ENCODE assay signal across 8 mouse cellular contexts in the genomic region with DNA sequence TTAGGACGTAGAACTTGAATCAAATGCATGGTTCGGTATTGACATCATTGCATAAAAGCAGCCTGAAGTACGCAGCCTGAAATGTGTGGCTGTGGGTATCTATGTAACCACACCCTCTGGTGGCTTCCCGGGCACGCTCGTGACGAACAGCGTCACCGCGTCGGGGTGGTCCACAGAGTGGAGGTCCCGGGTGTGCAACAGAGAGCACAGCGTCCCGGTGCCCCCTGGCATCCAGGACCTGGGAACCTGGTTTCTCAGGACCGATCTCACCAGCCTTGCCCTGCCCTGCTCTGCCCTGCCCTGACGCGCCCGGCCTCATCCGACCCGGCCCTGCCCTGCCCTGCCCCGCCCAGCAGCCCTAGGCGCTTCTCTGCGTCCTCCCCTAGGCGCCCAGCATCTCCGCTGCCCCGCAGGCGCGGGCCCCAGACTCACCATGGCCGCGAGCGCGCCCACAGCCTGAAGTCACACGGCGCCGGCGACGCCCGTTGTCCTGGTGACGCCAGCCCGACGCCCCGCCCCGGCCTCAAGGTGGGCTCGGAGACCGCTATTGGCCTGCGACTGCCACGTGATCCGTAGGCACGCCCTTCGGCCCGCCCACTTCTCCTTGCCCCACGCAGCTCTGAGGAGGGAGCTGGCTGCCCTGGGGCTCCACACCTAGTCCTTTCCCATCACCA. TPM values are rescaled to one million over a fixed set of nuclear protein-coding genes. Genes with fewer than 3 reads are reported as not detected.
DNase-seq lines count a peak whose midpoint lies in the region; ATAC-seq lines count a peak whose summit lies in the region.

No protein-coding gene starts in this region.

- DNase-seq in NIH3T3 (ENCODE audit: low read depth), result peak; percentile 91
- DNase-seq in cerebellum, adult 9-10 months, result peak; percentile 87
- DNase-seq in layer of hippocampus, postnatal 14 days (ENCODE audit: low spot score in 2 of 2), result peak; percentile 72 to 83
- DNase-seq in lung, postnatal 10 days, result peak; percentile 78
- peak; percentile 31 for DNase-seq in ovary, postnatal 14 days (ENCODE audit: low spot score)
- peak; percentile 72 to 80 for DNase-seq in thymus, postnatal 10 days (ENCODE audit: low spot score in 2 of 2)

- no peaks in the 10 kb centered on the region; the same call in 1 of the 2 replicates for H3K27me3 ChIP-seq in hindbrain, embryonic 12.5 days

- 0% methylated on average over 52 of the region's 52 CpGs for WGBS in hindbrain, embryonic 12.5 days

- peak overlapping the region; percentile 82 for H3K4me3 ChIP-seq in hindbrain, embryonic 12.5 days

- H3K36me3 ChIP-seq in hindbrain, embryonic 12.5 days, result no peaks in the 10 kb centered on the region

- H3K4me1 ChIP-seq in hindbrain, embryonic 12.5 days, result peaks cover 13% of the 10 kb centered on the region

- peak overlapping the region; percentile 77 for H3K4me2 ChIP-seq in hindbrain, embryonic 12.5 days (replicated peaks)

- H3K27ac ChIP-seq in hindbrain, embryonic 12.5 days, result peak overlapping the region; percentile 75

- H3K9ac ChIP-seq in hindbrain, embryonic 12.5 days, result peak overlapping the region; percentile 61

- H3K9me3 ChIP-seq in hindbrain, embryonic 12.5 days (replicated peaks), result no peaks in the 10 kb centered on the region

- peak; percentile 92 for ATAC-seq in frontal cortex, adult (ENCODE audit: low TSS enrichment)
- peak; percentile 96 for ATAC-seq in hindbrain, embryonic 12.5 days (ENCODE audit: low FRiP score)

RNA-seq across cellular contexts. Expression of a gene that starts 19.6 kb away (rescaled TPM):
- polyA plus RNA-seq in hindbrain, embryonic 12.5 days (2016; fragmentation: Nextera tagmentation; extraction: Ambion mirVana), result 11.9 and 13.0 TPM in 2 replicates
- 10 to 100 TPM; 28.5 to 31.8 TPM for total RNA-seq in layer of hippocampus, postnatal 14 days (2021)

RNA-seq across cellular contexts. Expression of a gene that starts 30.5 kb away (rescaled TPM):
- polyA plus RNA-seq in hindbrain, embryonic 12.5 days (2016; fragmentation: Nextera tagmentation; extraction: Ambion mirVana), result 3.2 and 7.3 TPM in 2 replicates
- total RNA-seq in layer of hippocampus, postnatal 14 days (2021), result 1 to 10 TPM; 3.5 to 4.5 TPM

Comparison
In these comparisons a context has a peak if more than half of its experiments do, and no peak if none do; other contexts are left out.
1. Peak in every context shown above with its lines: DNase-seq, ATAC-seq, H3K4me3 ChIP-seq and H3K27ac ChIP-seq.
2. DNase-seq: peak in every context shown above with its lines; median percentile 91 in NIH3T3; 87 in cerebellum, adult 9-10 months; 78 in lung, postnatal 10 days; 78 in layer of hippocampus, postnatal 14 days; 76 in thymus, postnatal 10 days; 31 in ovary, postnatal 14 days.